Mouse (Mus musculus) ES-Bruce4 (cell line): Measurements from ENCODE around the gene Akap7. TPM values are rescaled to one million over a fixed set of nuclear protein-coding genes. Genes with fewer than 3 reads are reported as not detected.

Experiments used
- H3K27ac ChIP-seq: 2 replicates; pipeline ENCODE4 v1.5.1; 2012; ENCODE audit warnings: low read length, inconsistent platforms; ENCODE audit not compliant: insufficient read depth
- H3K27me3 ChIP-seq: 2 replicates; pipeline ENCODE4 v1.6.1; 2012; ENCODE audit warnings: mild to moderate bottlenecking, low read length, inconsistent platforms; ENCODE audit not compliant: control insufficient read depth, poor library complexity, insufficient read depth, severe bottlenecking
- H3K36me3 ChIP-seq: 2 replicates; pipeline ENCODE4 v1.6.1; 2012; ENCODE audit warnings: inconsistent platforms, mild to moderate bottlenecking, low read length, moderate library complexity; ENCODE audit not compliant: control insufficient read depth, poor library complexity, insufficient read depth, severe bottlenecking
- H3K4me1 ChIP-seq: one replicate; pipeline ENCODE4 v1.8.1; 2011; ENCODE audit warnings: low read length; ENCODE audit not compliant: control insufficient read depth, insufficient read depth
- H3K4me3 ChIP-seq: 2 replicates; pipeline ENCODE4 v1.5.1; 2011; ENCODE audit warnings: low read depth, mild to moderate bottlenecking, low read length
- H3K9ac ChIP-seq: 2 replicates; pipeline ENCODE4 v1.6.1; 2012; ENCODE audit warnings: low read depth, mild to moderate bottlenecking, inconsistent platforms; ENCODE audit not compliant: poor library complexity, severe bottlenecking
- H3K9me3 ChIP-seq: replicated peaks from 2 replicates; pipeline ENCODE4 v1.6.1; 2012; ENCODE audit warnings: mild to moderate bottlenecking, low read length, inconsistent platforms; ENCODE audit not compliant: control insufficient read depth, poor library complexity, insufficient read depth, severe bottlenecking
- CTCF ChIP-seq: IDR thresholded peaks from one replicate; pipeline ENCODE4 v1.8.1; 2011; ENCODE audit warnings: low read depth, low read length
- EP300 ChIP-seq: IDR thresholded peaks from 2 replicates; pipeline ENCODE4 v1.6.1; 2011; ENCODE audit warnings: low read depth, low read length; ENCODE audit not compliant: insufficient read depth
- POLR2A ChIP-seq: IDR thresholded peaks from one replicate; pipeline ENCODE4 v1.8.1; 2011; ENCODE audit warnings: low read length; ENCODE audit not compliant: insufficient read depth
- polyA plus RNA-seq: library from polyadenylated mRNA; stranded (reverse); fragments of >200 nt; gene quantifications from 2 replicates; pipeline ENCODE4 v1.2.4, GENCODE M21; 2011; ENCODE audit warnings: low read depth; ENCODE audit not compliant: missing spikeins, insufficient read depth, insufficient read length

The Akap7 gene
- polyA plus RNA-seq, 1 experiment, result 69.8 TPM

GRCm38 (mm10) chr10:25331321-25332049 lies 23.8 kb upstream of the Akap7 start:
- H3K9me3 ChIP-seq, result no peaks in the 10 kb centered on the region
- H3K4me1 ChIP-seq, result no peaks in the 10 kb centered on the region
- no peaks in the 10 kb centered on the region for H3K27me3 ChIP-seq
- H3K27ac ChIP-seq, result no peak overlapping the region
- no peak for TF ChIP-seq EP300
- TF ChIP-seq POLR2A, result no peak
- TF ChIP-seq CTCF, result no peak
- H3K9ac ChIP-seq, result no peak overlapping the region
- H3K4me3 ChIP-seq, result no peak overlapping the region
- H3K36me3 ChIP-seq, result no peaks in the 10 kb centered on the region

- no peaks in the 10 kb centered on the region for H3K9me3 ChIP-seq
- no peak overlapping the region for H3K27ac ChIP-seq
- no peak overlapping the region for H3K4me3 ChIP-seq
- no peaks in the 10 kb centered on the region for H3K27me3 ChIP-seq
- H3K4me1 ChIP-seq, result no peaks in the 10 kb centered on the region
- no peak for TF ChIP-seq POLR2A
- no peak for TF ChIP-seq CTCF
- TF ChIP-seq EP300, result no peak
- no peak overlapping the region for H3K9ac ChIP-seq
- no peaks in the 10 kb centered on the region for H3K36me3 ChIP-seq
Observed at GRCm38 (mm10) chr10:25330094-25330493, 22.4 kb upstream of the Akap7 start.

GRCm38 (mm10) chr10:25327511-25327910 lies 19.8 kb upstream of the Akap7 start:
- Histone ChIP-seq H3K9me3 (no peaks in the 10 kb centered on the region), H3K27me3 (no peaks in the 10 kb centered on the region), H3K27ac (no peak overlapping the region), H3K36me3 (no peaks in the 10 kb centered on the region), H3K9ac (no peak overlapping the region), H3K4me3 (no peak overlapping the region), H3K4me1 (no peaks in the 10 kb centered on the region)
- no peak for TF ChIP-seq CTCF
- no peak for TF ChIP-seq EP300
- no peak for TF ChIP-seq POLR2A

GRCm38 (mm10) chr10:25325690-25326089 lies 18.0 kb upstream of the Akap7 start:
- H3K4me1 ChIP-seq, result no peaks in the 10 kb centered on the region
- H3K9me3 ChIP-seq, result no peaks in the 10 kb centered on the region
- H3K27ac ChIP-seq, result no peak overlapping the region
- H3K36me3 ChIP-seq, result no peaks in the 10 kb centered on the region
- no peaks in the 10 kb centered on the region for H3K27me3 ChIP-seq
- no peak for TF ChIP-seq CTCF
- no peak overlapping the region for H3K4me3 ChIP-seq
- H3K9ac ChIP-seq, result no peak overlapping the region

GRCm38 (mm10) chr10:25321198-25321597 lies 13.5 kb upstream of the Akap7 start:
- peaks cover 2% of the 10 kb centered on the region for H3K4me1 ChIP-seq
- H3K9me3 ChIP-seq, result no peaks in the 10 kb centered on the region
- H3K36me3 ChIP-seq, result no peaks in the 10 kb centered on the region
- H3K4me3 ChIP-seq, result no peak overlapping the region
- H3K9ac ChIP-seq, result no peak overlapping the region
- H3K27ac ChIP-seq, result no peak overlapping the region
- no peaks in the 10 kb centered on the region for H3K27me3 ChIP-seq
- TF ChIP-seq CTCF (no peak), POLR2A (no peak), EP300 (no peak)

GRCm38 (mm10) chr10:25319531-25319930 lies 11.9 kb upstream of the Akap7 start:
- Histone ChIP-seq H3K27me3 (no peaks in the 10 kb centered on the region), H3K9ac (no peak overlapping the region), H3K4me1 (peaks cover 9% of the 10 kb centered on the region), H3K4me3 (no peak overlapping the region), H3K27ac (no peak overlapping the region), H3K36me3 (no peaks in the 10 kb centered on the region), H3K9me3 (no peaks in the 10 kb centered on the region)
- TF ChIP-seq POLR2A (no peak), CTCF (no peak)
